In genomic region chr1:63659591-63659990, GRCm38 (mm10) we compare ENCODE assay signal across 9 mouse cellular contexts. TPM values are rescaled to one million over a fixed set of nuclear protein-coding genes. Genes with fewer than 3 reads are reported as not detected.
DNase-seq lines count a peak whose midpoint lies in the region; ATAC-seq lines count a peak whose summit lies in the region.
"Had no signal": no experiment of that assay in that cellular context is flagged by ENCODE, and none has a peak within 500 bp of the region (broad histone marks: within the 10 kb centered on the region; RNA-seq: fewer than 3 reads in every experiment).

No protein-coding gene starts in this region.

- H3K27ac ChIP-seq in hindbrain, embryonic 10.5 days = no peak overlapping the region
- H3K27ac ChIP-seq in hindbrain, embryonic 13.5 days = no peak overlapping the region
- H3K27ac ChIP-seq in heart, embryonic 12.5 days (ENCODE audit: poor library complexity, severe bottlenecking) = no peak overlapping the region
- H3K27ac ChIP-seq: lung, embryonic 15.5 days had no signal

- ATAC-seq in hindbrain, embryonic 13.5 days (ENCODE audit: low FRiP score) = no peak
- 0 out of 2 replicates have a peak, but pooled peaks have one; percentile 33 for ATAC-seq in heart, embryonic 12.5 days (ENCODE audit: insufficient number of reproducible peaks, low FRiP score)
- ATAC-seq in megakaryocyte progenitor cell, adult 5-6 weeks (replicated peaks; ENCODE audit: poor library complexity) = peak; percentile 90

- no peak overlapping the region for H3K9ac ChIP-seq in hindbrain, embryonic 13.5 days
- H3K9ac ChIP-seq in heart, embryonic 12.5 days = no peak overlapping the region
- H3K9ac ChIP-seq: lung, embryonic 15.5 days had no signal

- H3K4me3 ChIP-seq in hindbrain, embryonic 10.5 days = no peak overlapping the region
- no peak overlapping the region for H3K4me3 ChIP-seq in hindbrain, embryonic 13.5 days
- H3K4me3 ChIP-seq in heart, embryonic 12.5 days = no peak overlapping the region
- H3K4me3 ChIP-seq: lung, embryonic 15.5 days had no signal

- no peaks in the 10 kb centered on the region for H3K27me3 ChIP-seq in hindbrain, embryonic 10.5 days (ENCODE audit: insufficient read depth, poor library complexity, severe bottlenecking)
- H3K27me3 ChIP-seq in hindbrain, embryonic 13.5 days = peaks cover 3% of the 10 kb centered on the region; the same call in 1 of the 2 replicates
- peaks cover 5% of the 10 kb centered on the region; the same call in 1 of the 2 replicates for H3K27me3 ChIP-seq in heart, embryonic 12.5 days (replicated peaks)
- H3K27me3 ChIP-seq: lung, embryonic 15.5 days had no signal

- WGBS in hindbrain, embryonic 10.5 days = 4% methylated on average over 7 of the region's 7 CpGs
- 3% methylated on average over 7 of the region's 7 CpGs for WGBS in hindbrain, embryonic 13.5 days
- 2% methylated on average over 7 of the region's 7 CpGs for WGBS in heart, embryonic 12.5 days

- H3K4me1 ChIP-seq in hindbrain, embryonic 10.5 days (replicated peaks) = no peaks in the 10 kb centered on the region
- H3K4me1 ChIP-seq in hindbrain, embryonic 13.5 days (replicated peaks) = no peaks in the 10 kb centered on the region
- no peaks in the 10 kb centered on the region for H3K4me1 ChIP-seq in heart, embryonic 12.5 days (replicated peaks)
- H3K4me1 ChIP-seq: lung, embryonic 15.5 days had no signal

- no peak overlapping the region for H3K4me2 ChIP-seq in hindbrain, embryonic 13.5 days
- no peak overlapping the region for H3K4me2 ChIP-seq in heart, embryonic 12.5 days
- H3K4me2 ChIP-seq: lung, embryonic 15.5 days had no signal

- H3K36me3 ChIP-seq in hindbrain, embryonic 10.5 days = no peaks in the 10 kb centered on the region
- H3K36me3 ChIP-seq in hindbrain, embryonic 13.5 days = no peaks in the 10 kb centered on the region
- H3K36me3 ChIP-seq in heart, embryonic 12.5 days = no peaks in the 10 kb centered on the region
- H3K36me3 ChIP-seq: lung, embryonic 15.5 days had no signal

- no peaks in the 10 kb centered on the region for H3K9me3 ChIP-seq in hindbrain, embryonic 10.5 days
- no peaks in the 10 kb centered on the region for H3K9me3 ChIP-seq in hindbrain, embryonic 13.5 days
- no peaks in the 10 kb centered on the region for H3K9me3 ChIP-seq in heart, embryonic 12.5 days (replicated peaks)
- H3K9me3 ChIP-seq: lung, embryonic 15.5 days had no signal

- DNase-seq in hindbrain, embryonic 10.5 days (ENCODE audit: low spot score) = peak; percentile 55
- DNase-seq in MEL-GATA-1-ER (ENCODE audit: extremely low read depth, low read depth) = peak; percentile 49
- DNase-seq in cerebellum, postnatal 10 days = peak; percentile 61 to 78
- peak; percentile 30 to 47 for DNase-seq in kidney, postnatal 36 days
- peak; percentile 40 for DNase-seq in thymus, postnatal 4 days

RNA-seq across cellular contexts. Expression of gene Dytn, which starts 27.1 kb away (rescaled TPM):
- 0.05 TPM in 1 of 2 replicates, not detected in the other for polyA plus RNA-seq in hindbrain, embryonic 10.5 days (2016; fragmentation: Nextera tagmentation; extraction: Ambion mirVana)
- polyA plus RNA-seq in hindbrain, embryonic 13.5 days (2015; fragmentation: Nextera tagmentation; extraction: Ambion mirVana) = 0.12 and 0.18 TPM in 2 replicates
- polyA plus RNA-seq in heart, embryonic 12.5 days (2016; fragmentation: Nextera tagmentation; extraction: Ambion mirVana) = not detected in 2 replicates
- total RNA-seq in megakaryocyte progenitor cell, adult 5-6 weeks (2015) = not detected in 2 replicates
- total RNA-seq in megakaryocyte progenitor cell, adult 5-6 weeks (2017) = not detected in 2 replicates
- polyA plus RNA-seq: lung, embryonic 15.5 days had no signal

RNA-seq across cellular contexts. Expression of gene Gm39653, which starts 43.8 kb away (rescaled TPM):
- not detected in 2 replicates for polyA plus RNA-seq in hindbrain, embryonic 10.5 days (2016; fragmentation: Nextera tagmentation; extraction: Ambion mirVana)
- 0.18 TPM in 1 of 2 replicates, not detected in the other for polyA plus RNA-seq in hindbrain, embryonic 13.5 days (2015; fragmentation: Nextera tagmentation; extraction: Ambion mirVana)
- not detected in 2 replicates for polyA plus RNA-seq in heart, embryonic 12.5 days (2016; fragmentation: Nextera tagmentation; extraction: Ambion mirVana)
- total RNA-seq in megakaryocyte progenitor cell, adult 5-6 weeks (2015) = not detected in 2 replicates
- total RNA-seq in megakaryocyte progenitor cell, adult 5-6 weeks (2017) = not detected in 2 replicates
- polyA plus RNA-seq: lung, embryonic 15.5 days had no signal
